Mouse (Mus musculus) MEL (cell line): Measurements from ENCODE around the gene H1fx. TPM values are rescaled to one million over a fixed set of nuclear protein-coding genes. Genes with fewer than 3 reads are reported as not detected.

Experiments
- DNase-seq: peaks from one replicate; pipeline ENCODE4 v3.0.0; 2011; ENCODE audit warnings: low read depth, low spot score
- H3K27ac ChIP-seq: 2 replicates; pipeline ENCODE4 v1.5.1; 2012; ENCODE audit warnings: low read depth, mild to moderate bottlenecking, control low read depth, low read length, moderate library complexity; ENCODE audit not compliant: control insufficient read depth
- H3K27me3 ChIP-seq, 2 experiments: fragments of 150-350 bp in 1 of 2; sonication (generic) in 1 of 2; 2 replicates each; pipeline ENCODE4 v1.6.1; 2012; ENCODE audit warnings: low read length in 2 of 2, mild to moderate bottlenecking in 2 of 2, improper control_type of control experiment in 1 of 2, moderate library complexity in 1 of 2; ENCODE audit not compliant: insufficient read depth in 2 of 2, control insufficient read depth in 1 of 2
- H3K36me3 ChIP-seq, 2 experiments: 2 replicates each; pipeline ENCODE4 v1.6.1; 2012 to 2014; ENCODE audit warnings: low read length in 2 of 2, improper control_type of control experiment in 1 of 2, inconsistent platforms in 1 of 2, mild to moderate bottlenecking in 1 of 2; ENCODE audit not compliant: insufficient read depth in 2 of 2, control insufficient read depth in 1 of 2
- H3K4me1 ChIP-seq, 2 experiments: fragments of 150-350 bp in 1 of 2; sonication (generic) in 1 of 2; 2 replicates each; pipeline ENCODE4 v1.6.1; 2012; ENCODE audit warnings: low read length in 2 of 2, improper control_type of control experiment in 1 of 2, mild to moderate bottlenecking in 1 of 2; ENCODE audit not compliant: insufficient read depth in 2 of 2, control insufficient read depth in 1 of 2
- H3K4me3 ChIP-seq, 2 experiments: fragments of 150-350 bp in 1 of 2; sonication (generic) in 1 of 2; 2 replicates each; pipeline ENCODE4 v1.5.1; 2012; ENCODE audit warnings: low read depth in 2 of 2, low read length in 2 of 2, mild to moderate bottlenecking in 2 of 2, moderate library complexity in 2 of 2, control low read depth in 1 of 2, improper control_type of control experiment in 1 of 2; ENCODE audit not compliant: control insufficient read depth in 1 of 2, insufficient read depth in 1 of 2
- H3K79me2 ChIP-seq: 2 replicates; pipeline ENCODE4 v1.6.1; 2012; ENCODE audit warnings: mild to moderate bottlenecking, low read length, moderate library complexity; ENCODE audit not compliant: control insufficient read depth, poor library complexity, insufficient read depth
- H3K9ac ChIP-seq: 2 replicates; pipeline ENCODE4 v1.6.1; 2012; ENCODE audit warnings: low read depth, mild to moderate bottlenecking, control low read depth, low read length, moderate library complexity; ENCODE audit not compliant: control insufficient read depth, poor library complexity, severe bottlenecking
- H3K9me3 ChIP-seq: fragments of 150-350 bp; sonication (generic); replicated peaks from 2 replicates; pipeline ENCODE4 v1.6.1; 2012; ENCODE audit warnings: mild to moderate bottlenecking, low read length, improper control_type of control experiment, moderate library complexity; ENCODE audit not compliant: insufficient read depth
- BHLHE40 ChIP-seq: IDR thresholded peaks from 2 replicates; pipeline ENCODE4 v1.6.1; 2012; ENCODE audit warnings: low read depth, mild to moderate bottlenecking, inconsistent platforms, low read length, improper control_type of control experiment, borderline replicate concordance
- CHD1 ChIP-seq: IDR thresholded peaks from 2 replicates; pipeline ENCODE4 v1.6.1; 2012; ENCODE audit warnings: low read depth, mild to moderate bottlenecking, inconsistent platforms, low read length, improper control_type of control experiment
- CHD2 ChIP-seq: IDR thresholded peaks from 2 replicates; pipeline ENCODE4 v1.6.1; 2011; ENCODE audit warnings: low read length, improper control_type of control experiment
- CTCF ChIP-seq, 3 experiments: IDR thresholded peaks in 2 of 3; conservative IDR thresholded peaks in 1 of 3; 2 replicates each; pipeline ENCODE4 v1.5.1; 2011 to 2012; ENCODE audit warnings: low read length in 3 of 3, low read depth in 2 of 3, mild to moderate bottlenecking in 2 of 3, improper control_type of control experiment in 1 of 3, inconsistent platforms in 1 of 3, mixed read lengths in 1 of 3, moderate library complexity in 1 of 3; ENCODE audit not compliant: control insufficient read depth in 1 of 3, insufficient read depth in 1 of 3, poor library complexity in 1 of 3, severe bottlenecking in 1 of 3
- E2F4 ChIP-seq: IDR thresholded peaks from 2 replicates; pipeline ENCODE4 v1.6.1; 2011; ENCODE audit warnings: low read depth, low read length, improper control_type of control experiment, borderline replicate concordance
- ELF1 ChIP-seq: IDR thresholded peaks from 2 replicates; pipeline ENCODE4 v1.6.1; 2014; ENCODE audit warnings: low read depth, mild to moderate bottlenecking, inconsistent platforms, low read length, improper control_type of control experiment, moderate library complexity
- ETS1 ChIP-seq: IDR thresholded peaks from 2 replicates; pipeline ENCODE4 v1.6.1; 2012; ENCODE audit warnings: low read depth, mild to moderate bottlenecking, inconsistent platforms, low read length, improper control_type of control experiment, moderate library complexity
- JUND ChIP-seq: IDR thresholded peaks from 2 replicates; pipeline ENCODE4 v1.6.1; 2011; ENCODE audit warnings: low read depth, mild to moderate bottlenecking, improper control_type of control experiment, low read length
- KAT2A ChIP-seq: conservative IDR thresholded peaks from 2 replicates; pipeline ENCODE4 v1.6.1; 2012; ENCODE audit warnings: low read depth, low read length, improper control_type of control experiment, inconsistent platforms
- MEF2A ChIP-seq: IDR thresholded peaks from 2 replicates; pipeline ENCODE4 v1.6.1; 2014; ENCODE audit warnings: low read depth, mild to moderate bottlenecking, inconsistent platforms, low read length, improper control_type of control experiment; ENCODE audit not compliant: poor library complexity, insufficient replicate concordance, severe bottlenecking; ENCODE audit errors: extremely low read depth
- MYB ChIP-seq: IDR thresholded peaks from 2 replicates; pipeline ENCODE4 v1.6.1; 2011; ENCODE audit warnings: mild to moderate bottlenecking, low read depth, low read length, improper control_type of control experiment
- NELFE ChIP-seq: IDR thresholded peaks from 2 replicates; pipeline ENCODE4 v1.6.1; 2011; ENCODE audit warnings: low read depth, low read length, improper control_type of control experiment
- POLR2A ChIP-seq, 2 experiments: IDR thresholded peaks; 2 replicates each; pipeline ENCODE4 v1.6.1; 2011 to 2012; ENCODE audit warnings: low read length in 2 of 2, mild to moderate bottlenecking in 2 of 2, control low read depth in 1 of 2, improper control_type of control experiment in 1 of 2, low read depth in 1 of 2, moderate library complexity in 1 of 2; ENCODE audit not compliant: control insufficient read depth in 1 of 2, insufficient read depth in 1 of 2, poor library complexity in 1 of 2
- POLR2AphosphoS5 ChIP-seq: IDR thresholded peaks from 2 replicates; pipeline ENCODE4 v1.6.1; 2012; ENCODE audit warnings: low read depth, borderline replicate concordance, mild to moderate bottlenecking, inconsistent platforms, low read length, moderate library complexity, mixed read lengths
- RAD21 ChIP-seq: IDR thresholded peaks from 2 replicates; pipeline ENCODE4 v1.6.1; 2011; ENCODE audit warnings: mild to moderate bottlenecking, low read depth, low read length, improper control_type of control experiment
- RCOR1 ChIP-seq: IDR thresholded peaks from 2 replicates; pipeline ENCODE4 v1.6.1; 2012; ENCODE audit warnings: low read depth, mild to moderate bottlenecking, inconsistent platforms, low read length, improper control_type of control experiment
- SIN3A ChIP-seq: IDR thresholded peaks from 2 replicates; pipeline ENCODE4 v1.6.1; 2012; ENCODE audit warnings: low read length, improper control_type of control experiment, inconsistent platforms
- SMC3 ChIP-seq: IDR thresholded peaks from 2 replicates; pipeline ENCODE4 v1.6.1; 2011; ENCODE audit warnings: low read depth, low read length, improper control_type of control experiment
- TBP ChIP-seq: IDR thresholded peaks from 2 replicates; pipeline ENCODE4 v1.8.0; 2011; ENCODE audit warnings: low read depth, low read length, improper control_type of control experiment
- USF1 ChIP-seq: IDR thresholded peaks from 2 replicates; pipeline ENCODE4 v1.6.1; 2014; ENCODE audit warnings: low read depth, mild to moderate bottlenecking, inconsistent platforms, low read length, improper control_type of control experiment, moderate library complexity
- ZC3H11A ChIP-seq: IDR thresholded peaks from 2 replicates; pipeline ENCODE4 v1.6.1; 2012; ENCODE audit warnings: low read depth, mild to moderate bottlenecking, inconsistent platforms, low read length, improper control_type of control experiment
- ZKSCAN1 ChIP-seq: IDR thresholded peaks from 2 replicates; pipeline ENCODE4 v1.6.1; 2012; ENCODE audit warnings: low read depth, mild to moderate bottlenecking, inconsistent platforms, low read length, improper control_type of control experiment, moderate library complexity
- ZNF384 ChIP-seq: IDR thresholded peaks from 2 replicates; pipeline ENCODE4 v1.6.1; 2012; ENCODE audit warnings: low read depth, mild to moderate bottlenecking, inconsistent platforms, low read length, improper control_type of control experiment
- polyA plus RNA-seq, 2 experiments: library from polyadenylated mRNA; stranded (reverse) in 1 of 2; unstranded in 1 of 2; fragments of >175 nt in 1 of 2; fragments of >200 nt in 1 of 2; gene quantifications; 2 replicates each; pipeline versions ENCODE4 v1.2.1 to v1.2.4; 2012; ENCODE audit warnings: low replicate concordance in 2 of 2, low read depth in 1 of 2; ENCODE audit not compliant: insufficient read length in 2 of 2, insufficient read depth in 1 of 2, missing spikeins in 1 of 2
- total RNA-seq: library from RNA; depleted of rRNA; stranded (reverse); fragments of 300-350 nt; gene quantifications from 2 replicates; pipeline ENCODE4 v1.2.3, GENCODE M21; 2012

The H1fx gene
- total and polyA plus RNA-seq, 3 experiments, result not detected

GRCm38 (mm10) chr6:87980374-87981029 lies 935 bp downstream of the H1fx start (continued):
- TF ChIP-seq CHD1, result no peak

- TF ChIP-seq E2F4, result no peak
- TF ChIP-seq POLR2A (IDR thresholded peaks at IDR 0.05; ENCODE audit: control insufficient read depth in 1 of 2, insufficient read depth in 1 of 2, low read depth in 1 of 2, low read length in 2 of 2, poor library complexity in 1 of 2), result no peak
- TF ChIP-seq CHD2, result no peak
- no peak for TF ChIP-seq CTCF (IDR thresholded peaks at IDR 0.05 in 2 of 3, conservative IDR thresholded peaks at IDR 0.05 in 1 of 3; ENCODE audit: control insufficient read depth in 1 of 3, insufficient read depth in 1 of 3, low read depth in 2 of 3, low read length in 3 of 3, poor library complexity in 1 of 3, severe bottlenecking in 1 of 3)
- no peak for TF ChIP-seq USF1
- TF ChIP-seq MYB, result no peak
- no peak for TF ChIP-seq SMC3
- TF ChIP-seq KAT2A, result no peak
- no peak for TF ChIP-seq JUND
- TF ChIP-seq MEF2A, result no peak
- TF ChIP-seq RCOR1, result no peak
- TF ChIP-seq TBP, result no peak
- no peak for TF ChIP-seq SIN3A
- TF ChIP-seq NELFE, result no peak
- no peak for TF ChIP-seq ZNF384
- TF ChIP-seq ELF1, result no peak
- Histone ChIP-seq H3K9me3 (no peaks in the 10 kb centered on the region), H3K9ac (no peak overlapping the region), H3K27me3 (no peaks in the 10 kb centered on the region; a peak in 1 of 4 replicates), H3K79me2 (no peaks in the 10 kb centered on the region), H3K4me3 (no peak overlapping the region), H3K4me1 (no peaks in the 10 kb centered on the region), H3K27ac (no peak overlapping the region), H3K36me3 (no peaks in the 10 kb centered on the region)
- DNase-seq, result no peak
Measured at GRCm38 (mm10) chr6:87979728-87980127, 1.7 kb downstream of the H1fx start.

GRCm38 (mm10) chr6:87970041-87970440 lies 11.4 kb downstream of the H1fx start:
- H3K4me1 ChIP-seq, result no peaks in the 10 kb centered on the region
- no peaks in the 10 kb centered on the region for H3K36me3 ChIP-seq
- H3K27ac ChIP-seq, result no peak overlapping the region
- H3K9me3 ChIP-seq, result no peaks in the 10 kb centered on the region
- no peak for DNase-seq
- no peak overlapping the region for H3K4me3 ChIP-seq
- no peaks in the 10 kb centered on the region for H3K27me3 ChIP-seq
- TF ChIP-seq CHD1 (no peak), POLR2AphosphoS5 (no peak), NELFE (no peak), BHLHE40 (no peak), MYB (no peak), ZKSCAN1 (no peak), CTCF (IDR thresholded peaks at IDR 0.05 in 2 of 3, conservative IDR thresholded peaks at IDR 0.05 in 1 of 3; ENCODE audit: control insufficient read depth in 1 of 3, insufficient read depth in 1 of 3, low read depth in 2 of 3, low read length in 3 of 3, poor library complexity in 1 of 3, severe bottlenecking in 1 of 3) (no peak), ZC3H11A (no peak), RAD21 (no peak), TBP (no peak), ETS1 (no peak)
- H3K79me2 ChIP-seq, result no peaks in the 10 kb centered on the region
- H3K9ac ChIP-seq, result no peak overlapping the region
